Mouse (Mus musculus) liver, embryonic 14.5 days (tissue): ENCODE results near the gene Pou6f1.

Source experiments
- CTCF ChIP-seq: IDR thresholded peaks from 2 replicates; pipeline ENCODE4 v1.5.1; 2016; ENCODE audit warnings: antibody characterized with exemption, low read depth, control low read depth
- EP300 ChIP-seq: IDR thresholded peaks from 2 replicates; pipeline ENCODE4 v1.6.1; 2016; ENCODE audit warnings: antibody characterized with exemption, low read depth

GRCm38 (mm10) chr15:100569239-100569638 lies 30.5 kb downstream of the Pou6f1 start:
- TF ChIP-seq CTCF = no peak
- TF ChIP-seq EP300 = no peak
